23 mouse cellular contexts compared by ENCODE assay signal in the genomic region with DNA sequence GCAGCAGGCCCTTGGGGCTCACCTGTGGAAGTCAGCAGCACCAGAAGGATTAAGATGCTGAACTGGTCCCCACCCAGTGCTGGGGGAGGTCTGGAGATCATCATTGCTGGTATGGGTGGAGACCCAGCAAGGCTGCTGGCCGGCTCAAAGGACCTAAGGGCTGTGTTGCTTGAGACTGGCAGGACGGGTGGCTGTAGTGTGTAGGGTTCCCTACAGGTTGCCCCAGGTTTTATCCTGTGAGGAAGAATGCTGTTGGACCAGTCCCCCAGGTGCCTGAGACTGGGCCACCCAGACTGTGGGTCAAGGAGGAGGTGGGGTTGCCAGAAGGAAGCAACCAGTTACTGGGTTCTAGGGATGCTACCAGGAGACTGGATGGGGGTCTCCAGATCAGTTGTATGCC. TPM values are rescaled to one million over a fixed set of nuclear protein-coding genes. Genes with fewer than 3 reads are reported as not detected.
A peak's percentile ranks its signal among the peaks of the same experiment; 100 is the strongest.
DNase-seq lines count a peak whose midpoint lies in the region; ATAC-seq and TF ChIP-seq lines count a peak whose summit lies in the region.
"Had no signal": no experiment of that assay in that cellular context is flagged by ENCODE, and none has a peak within 500 bp of the region (broad histone marks: within the 10 kb centered on the region; RNA-seq: fewer than 3 reads in every experiment).

A gene (minus strand): TSS at position 200 of the 400 bp plus-strand sequence.

- H3K4me3 ChIP-seq in gastrocnemius, adult 2 months: no peak within 1 kb of the TSS
- H3K4me3 ChIP-seq in megakaryocyte, embryonic 14.5 days (replicated peaks): peak within 1 kb of the TSS; percentile 76
- 0 out of 2 replicates have a peak within 1 kb of the TSS, but pooled peaks have one; percentile 5 for H3K4me3 ChIP-seq in stomach, embryonic 15.5 days (replicated peaks)
- H3K4me3 ChIP-seq: midbrain, embryonic 10.5 days had no signal

- TF ChIP-seq CTCF in gastrocnemius, adult 2 months (IDR thresholded peaks at IDR 0.05): no peak

- H3K9ac ChIP-seq in stomach, embryonic 15.5 days: no peak within 1 kb of the TSS
- H3K9ac ChIP-seq: liver, embryonic 14.5 days had no signal

- peaks cover 47% of the 10 kb centered on the region for H3K4me1 ChIP-seq in megakaryocyte, embryonic 14.5 days
- H3K4me1 ChIP-seq in stomach, embryonic 15.5 days: peaks cover 13% of the 10 kb centered on the region

- H3K27me3 ChIP-seq in megakaryocyte, embryonic 14.5 days (replicated peaks): peaks cover 42% of the 10 kb centered on the region
- H3K27me3 ChIP-seq in stomach, embryonic 15.5 days (replicated peaks): no peaks in the 10 kb centered on the region

- H3K9me3 ChIP-seq in megakaryocyte, embryonic 14.5 days: no peaks in the 10 kb centered on the region
- no peaks in the 10 kb centered on the region for H3K9me3 ChIP-seq in stomach, embryonic 15.5 days
- H3K9me3 ChIP-seq: midbrain, embryonic 10.5 days had no signal

- H3K27ac ChIP-seq in gastrocnemius, adult 2 months: no peak within 1 kb of the TSS
- 0 out of 2 replicates have a peak within 1 kb of the TSS, but pooled peaks have one; percentile 11 for H3K27ac ChIP-seq in stomach, embryonic 15.5 days
- H3K27ac ChIP-seq: hindbrain, postnatal 0 days; liver, embryonic 14.5 days; midbrain, embryonic 10.5 days had no signal

- 51% methylated on average over 2 of the region's 2 CpGs for WGBS in stomach, embryonic 15.5 days

- DNase-seq in gastrocnemius, adult 2 months: peak; percentile 5
- DNase-seq in gastrocnemius, postnatal 14 days: no peak
- no peak for DNase-seq in frontal cortex, adult 2 months (ENCODE audit: extremely low spot score in 1 of 2, low spot score in 1 of 2)
- no peak for DNase-seq in embryo, embryonic 9.5 days (ENCODE audit: extremely low spot score)
- no peak for DNase-seq in left cerebral cortex, postnatal 36 days (ENCODE audit: low spot score in 2 of 2)
- DNase-seq: cerebellum, postnatal 14 days; gastrocnemius, postnatal 25 days; kidney, adult 8-10 months; kidney, postnatal 36 days; right cerebral cortex, adult 18-20 months; spleen, adult 18-20 months had no signal

- peak within 1 kb of the TSS; percentile 3; the same call in 1 of the 2 replicates for H3K4me2 ChIP-seq in stomach, embryonic 15.5 days
- H3K4me2 ChIP-seq: heart, embryonic 11.5 days had no signal

- no peaks in the 10 kb centered on the region for H3K36me3 ChIP-seq in megakaryocyte, embryonic 14.5 days (replicated peaks; ENCODE audit: low read length)
- H3K36me3 ChIP-seq in stomach, embryonic 15.5 days: no peaks in the 10 kb centered on the region
- H3K36me3 ChIP-seq: midbrain, embryonic 10.5 days had no signal

- intact Hi-C loops in gastrocnemius, adult 2 months (cut with DNase I): no loop called here
- intact Hi-C loops in gastrocnemius, postnatal 14 days (cut with DNase I; ENCODE audit: low total_unique reads): no loop called here
- intact Hi-C loops in left cerebral cortex, postnatal 36 days (cut with DNase I): no loop called here

- ATAC-seq in megakaryocyte, adult 5-6 weeks (ENCODE audit: poor library complexity, severe bottlenecking): no peak
- ATAC-seq in stomach, embryonic 15.5 days (ENCODE audit: insufficient read depth, low FRiP score, low read depth): peak; percentile 42; the same call in 1 of the 2 replicates
- ATAC-seq: forebrain, embryonic 16.5 days; hindbrain, postnatal 0 days had no signal

RNA-seq across cellular contexts. Expression of the gene that starts here (rescaled TPM):
- not detected for total RNA-seq in gastrocnemius, adult 2 months (2021)
- not detected for total RNA-seq in gastrocnemius, postnatal 14 days (2021)
- 2.3 and 9.3 TPM in 2 replicates for polyA plus RNA-seq in megakaryocyte, embryonic 14.5 days (2012; ENCODE audit: insufficient read depth, low replicate concordance)
- not detected in 2 replicates for total RNA-seq in megakaryocyte, adult 5-6 weeks (2015)
- not detected in 2 replicates for total RNA-seq in megakaryocyte, adult 5-6 weeks (2017)
- 1.9 and 3.0 TPM in 2 replicates for polyA plus RNA-seq in stomach, embryonic 15.5 days (2015; fragmentation: Nextera tagmentation; extraction: Ambion mirVana)
- 1.4 and 1.8 TPM in 2 replicates for polyA plus RNA-seq in frontal cortex, adult 2 months (2012; rRNA removed)
- 1 to 10 TPM; 1.2 to 1.8 TPM for total RNA-seq in left cerebral cortex, postnatal 36 days (2021)
- total RNA-seq: adrenal gland, postnatal 4 days; gastrocnemius, postnatal 25 days; heart, postnatal 25 days; layer of hippocampus, postnatal 25 days; monocyte, adult 5-6 weeks had no signal
- polyA plus RNA-seq: forebrain, embryonic 16.5 days; heart, embryonic 11.5 days; hindbrain, postnatal 0 days; liver, embryonic 14.5 days had no signal

Comparison
In these comparisons a context has a peak if more than half of its experiments do, and no peak if none do; other contexts are left out.
1. Peak in DNase-seq in gastrocnemius, adult 2 months; RNA of the gene not detected or under 1 TPM.